Mouse (Mus musculus) thymus, adult 2 months (tissue): ENCODE measurements around the gene Lck.

Experiments
- CTCF ChIP-seq: fragments of 200-500 bp; IDR thresholded peaks from 2 replicates; pipeline ENCODE4 v1.5.1; 2012; ENCODE audit warnings: mild to moderate bottlenecking, control low read depth, low read length, moderate library complexity, borderline replicate concordance; ENCODE audit not compliant: control insufficient read depth, poor library complexity, insufficient read depth; ENCODE audit errors: extremely low read depth
- POLR2A ChIP-seq: fragments of 200-500 bp; IDR thresholded peaks from 2 replicates; pipeline ENCODE4 v1.6.1; 2012; ENCODE audit warnings: mild to moderate bottlenecking, low read length, control low read depth, moderate library complexity; ENCODE audit not compliant: control insufficient read depth, poor library complexity, insufficient read depth; ENCODE audit errors: extremely low read depth

- TF ChIP-seq POLR2A (peak; percentile 66), CTCF (no peak)
Observed at GRCm38 (mm10) chr4:129542592-129543141, 30.8 kb downstream of the Lck start, which contains the start of gene Hdac1.
